8 mouse cellular contexts compared by ENCODE assay signal in the genomic region with DNA sequence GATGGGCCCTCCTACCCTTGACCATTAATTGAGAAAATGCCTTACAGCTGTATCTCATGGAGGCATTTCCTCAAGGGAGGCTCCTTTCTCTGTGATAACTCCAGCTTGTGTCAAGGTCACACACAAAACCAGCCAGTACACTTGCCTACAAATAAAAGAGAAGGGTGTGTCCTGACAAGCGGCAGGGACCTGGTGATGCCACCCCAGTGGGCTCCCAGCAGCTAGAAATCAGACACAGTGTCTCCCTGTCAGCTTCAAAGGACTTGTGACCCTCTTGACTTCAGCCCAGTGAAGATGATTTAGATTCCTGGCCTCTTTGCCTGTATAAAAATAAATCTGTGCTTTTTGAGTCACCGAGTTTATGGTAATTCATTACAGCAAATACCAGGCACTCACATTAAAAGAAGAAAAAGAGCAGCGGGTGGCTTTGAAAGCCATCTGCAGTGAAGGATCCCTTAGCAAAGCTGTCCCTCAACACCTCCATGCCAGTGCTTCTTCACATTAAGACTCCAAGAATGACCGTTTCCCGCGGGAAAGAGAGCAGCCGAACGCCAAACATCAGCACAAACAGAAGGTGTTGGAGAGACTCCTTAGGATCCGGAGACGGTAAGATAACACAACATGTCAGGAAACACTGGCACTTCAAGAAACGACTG.
DNase-seq lines count a peak whose midpoint lies in the region; ATAC-seq lines count a peak whose summit lies in the region.

No protein-coding gene starts in this region.

- H3K4me3 ChIP-seq in forebrain, embryonic 12.5 days (replicated peaks), result peak overlapping the region; percentile 17
- H3K4me3 ChIP-seq in hindbrain, embryonic 15.5 days, result peak overlapping the region; percentile 19; the same call in 1 of the 2 replicates
- peak overlapping the region; percentile 33 for H3K4me3 ChIP-seq in megakaryocyte, embryonic 14.5 days (replicated peaks)

- H3K9ac ChIP-seq in forebrain, embryonic 12.5 days, result 0 out of 2 replicates have a peak overlapping the region, but pooled peaks have one; percentile 9
- H3K9ac ChIP-seq in hindbrain, embryonic 15.5 days, result peak overlapping the region; percentile 20; the same call in 1 of the 2 replicates

- peaks cover 28% of the 10 kb centered on the region for H3K4me1 ChIP-seq in forebrain, embryonic 12.5 days
- peaks cover 22% of the 10 kb centered on the region for H3K4me1 ChIP-seq in hindbrain, embryonic 15.5 days (replicated peaks)
- peaks cover 32% of the 10 kb centered on the region for H3K4me1 ChIP-seq in megakaryocyte, embryonic 14.5 days

- H3K4me2 ChIP-seq in forebrain, embryonic 12.5 days, result peak overlapping the region; percentile 51
- H3K4me2 ChIP-seq in hindbrain, embryonic 15.5 days, result peak overlapping the region; percentile 49

- H3K27ac ChIP-seq in forebrain, embryonic 12.5 days, result no peak overlapping the region
- H3K27ac ChIP-seq in hindbrain, embryonic 15.5 days (replicated peaks), result peak overlapping the region; percentile 20

- peak; percentile 28; the same call in 1 of the 2 replicates for ATAC-seq in forebrain, embryonic 12.5 days (ENCODE audit: low FRiP score)
- no peak for ATAC-seq in hindbrain, embryonic 15.5 days (ENCODE audit: low FRiP score, low read depth)

- peak; percentile 3 for DNase-seq in urinary bladder, postnatal 25 days (ENCODE audit: low spot score)
- no peak for DNase-seq in urinary bladder, adult 18-20 months (ENCODE audit: low spot score in 2 of 2)
- DNase-seq in spleen, postnatal 14 days (ENCODE audit: low spot score in 2 of 2), result no peak
- DNase-seq in cerebellum, adult 9-11 months, result no peak
- DNase-seq in thymus, postnatal 10 days (ENCODE audit: low spot score in 2 of 2), result no peak

- 13% methylated on average over 11 of the region's 11 CpGs for WGBS in forebrain, embryonic 12.5 days
- WGBS in hindbrain, embryonic 15.5 days, result 8% methylated on average over 11 of the region's 11 CpGs

- H3K36me3 ChIP-seq in forebrain, embryonic 12.5 days (replicated peaks), result no peaks in the 10 kb centered on the region
- no peaks in the 10 kb centered on the region for H3K36me3 ChIP-seq in hindbrain, embryonic 15.5 days
- H3K36me3 ChIP-seq in megakaryocyte, embryonic 14.5 days (replicated peaks; ENCODE audit: low read length), result no peaks in the 10 kb centered on the region

- no peaks in the 10 kb centered on the region for H3K9me3 ChIP-seq in forebrain, embryonic 12.5 days
- H3K9me3 ChIP-seq in hindbrain, embryonic 15.5 days, result no peaks in the 10 kb centered on the region
- H3K9me3 ChIP-seq in megakaryocyte, embryonic 14.5 days, result no peaks in the 10 kb centered on the region; the same call in 1 of the 2 replicates

- H3K27me3 ChIP-seq in forebrain, embryonic 12.5 days, result no peaks in the 10 kb centered on the region
- no peaks in the 10 kb centered on the region for H3K27me3 ChIP-seq in hindbrain, embryonic 15.5 days
- no peaks in the 10 kb centered on the region for H3K27me3 ChIP-seq in megakaryocyte, embryonic 14.5 days (replicated peaks)
